Mouse (Mus musculus) B cell, adult 2 months (primary cell): Measurements from ENCODE around the gene Insig2.
A peak's percentile ranks its signal among the peaks of the same experiment; 100 is the strongest.

Experiments used
- DNase-seq, 2 experiments: peaks; one replicate each; pipeline ENCODE4 v3.0.0; 2022

Gene Insig2

GRCm38 (mm10) chr1:121332485-121332884 lies at the start of gene Insig2:
Gene Insig2, minus strand, starts transcription at chr1:121332589.
- DNase-seq: no peak

- DNase-seq: no peak
Measured at GRCm38 (mm10) chr1:121381562-121381961, 49.2 kb upstream of the Insig2 start.

- DNase-seq: no peak
Measured at GRCm38 (mm10) chr1:121380033-121380432, 47.6 kb upstream of the Insig2 start.

- DNase-seq: no peak
Measured at GRCm38 (mm10) chr1:121377901-121378300, 45.5 kb upstream of the Insig2 start.

- no peak for DNase-seq
Measured at GRCm38 (mm10) chr1:121377410-121377809, 45.0 kb upstream of the Insig2 start.

- no peak for DNase-seq
Measured at GRCm38 (mm10) chr1:121373631-121374030, 41.2 kb upstream of the Insig2 start.

GRCm38 (mm10) chr1:121372656-121373055 lies 40.3 kb upstream of the Insig2 start:
- DNase-seq: no peak

- DNase-seq: no peak
Measured at GRCm38 (mm10) chr1:121371449-121371848, 39.1 kb upstream of the Insig2 start.

- no peak for DNase-seq
Measured at GRCm38 (mm10) chr1:121367257-121367656, 34.9 kb upstream of the Insig2 start.

- DNase-seq: no peak
Measured at GRCm38 (mm10) chr1:121360561-121360960, 28.2 kb upstream of the Insig2 start.

- no peak for DNase-seq
Measured at GRCm38 (mm10) chr1:121359680-121360079, 27.3 kb upstream of the Insig2 start.

- DNase-seq: no peak
Measured at GRCm38 (mm10) chr1:121353779-121354178, 21.4 kb upstream of the Insig2 start.

- no peak for DNase-seq
Measured at GRCm38 (mm10) chr1:121351037-121351436, 18.6 kb upstream of the Insig2 start.

- DNase-seq: no peak
Measured at GRCm38 (mm10) chr1:121350616-121351015, 18.2 kb upstream of the Insig2 start.

GRCm38 (mm10) chr1:121348875-121349847 lies 16.8 kb upstream of the Insig2 start:
- no peak for DNase-seq

- DNase-seq: no peak
Measured at GRCm38 (mm10) chr1:121343966-121344365, 11.6 kb upstream of the Insig2 start.

GRCm38 (mm10) chr1:121335789-121336188 lies 3.4 kb upstream of the Insig2 start:
- no peak for DNase-seq

GRCm38 (mm10) chr1:121333986-121334703 lies 1.8 kb upstream of the Insig2 start:
- no peak for DNase-seq

GRCm38 (mm10) chr1:121330621-121331020 lies 1.8 kb downstream of the Insig2 start:
- DNase-seq: no peak

GRCm38 (mm10) chr1:121329391-121329790 lies 3.0 kb downstream of the Insig2 start:
- DNase-seq: no peak

GRCm38 (mm10) chr1:121328193-121328555 lies 4.2 kb downstream of the Insig2 start:
- no peak for DNase-seq

GRCm38 (mm10) chr1:121327344-121328192 lies 4.8 kb downstream of the Insig2 start:
- DNase-seq: peak; percentile 93 to 95
